Mouse (Mus musculus) kidney, postnatal 36 days (tissue): ENCODE measurements around the gene Hmg20b.

Experiments
- DNase-seq, 2 experiments: peaks; one replicate each; pipeline ENCODE4 v3.0.0; 2021 to 2022; ENCODE audit warnings: mixed read lengths in 2 of 2

Gene Hmg20b

GRCm38 (mm10) chr10:81351678-81352291, 1.5 kb upstream of the Hmg20b start:
- DNase-seq: no peak

- no peak for DNase-seq
These were observed 324 bp downstream of the Hmg20b start for GRCm38 (mm10) chr10:81349961-81350350.

- peak; percentile 76 to 78 for DNase-seq
These were observed 1.1 kb downstream of the Hmg20b start for GRCm38 (mm10) chr10:81349146-81349545.

- peak; percentile 88 to 93 for DNase-seq
These were observed 3.7 kb downstream of the Hmg20b start for GRCm38 (mm10) chr10:81346453-81347067.

GRCm38 (mm10) chr10:81345162-81345534, 5.1 kb downstream of the Hmg20b start:
- no peak for DNase-seq

GRCm38 (mm10) chr10:81344421-81345161, 5.7 kb downstream of the Hmg20b start:
- DNase-seq: peak in 1 of 2 experiments; percentile 47

- peak in 1 of 2 experiments; percentile 58 for DNase-seq
These were observed 7.4 kb downstream of the Hmg20b start, which contains the start of gene Gipc3 for GRCm38 (mm10) chr10:81342686-81343505. Gene Gipc3 (minus strand): TSS chr10:81343266.

- peak; percentile 73 to 93 for DNase-seq
These were observed 8.8 kb downstream of the Hmg20b start for GRCm38 (mm10) chr10:81341333-81341949.

- no peak for DNase-seq
These were observed 9.5 kb downstream of the Hmg20b start for GRCm38 (mm10) chr10:81340551-81341332.

- DNase-seq: no peak
These were observed 13.7 kb downstream of the Hmg20b start for GRCm38 (mm10) chr10:81336558-81336957.

- no peak for DNase-seq
These were observed 14.6 kb downstream of the Hmg20b start for GRCm38 (mm10) chr10:81335393-81336340.

- no peak for DNase-seq
These were observed 16.0 kb downstream of the Hmg20b start for GRCm38 (mm10) chr10:81334324-81334723.

- DNase-seq: no peak
These were observed 18.0 kb downstream of the Hmg20b start for GRCm38 (mm10) chr10:81332277-81332676.

GRCm38 (mm10) chr10:81330007-81330406, 20.3 kb downstream of the Hmg20b start:
- DNase-seq: peak; percentile 61 to 70

GRCm38 (mm10) chr10:81329194-81329975, 20.9 kb downstream of the Hmg20b start:
- peak in 1 of 2 experiments; percentile 44 for DNase-seq

- DNase-seq: peak; percentile 78 to 79
These were observed 21.9 kb downstream of the Hmg20b start, which contains the start of gene Tbxa2r for GRCm38 (mm10) chr10:81328386-81328785. Gene Tbxa2r (plus strand): TSS chr10:81328731.

GRCm38 (mm10) chr10:81327959-81328358, 22.3 kb downstream of the Hmg20b start:
- DNase-seq: peak; percentile 65 to 71

- peak; percentile 74 to 81 for DNase-seq
These were observed 23.4 kb downstream of the Hmg20b start for GRCm38 (mm10) chr10:81326858-81327257.

- no peak for DNase-seq
These were observed 24.5 kb downstream of the Hmg20b start for GRCm38 (mm10) chr10:81325781-81326180.
